Mouse (Mus musculus): ENCODE measurements around the gene Lims1.

GRCm38 (mm10) chr10:58388648-58389047 is 65.4 kb downstream of the Lims1 start:
- no peak for TF ChIP-seq CTCF (IDR thresholded peaks at IDR 0.05; ENCODE audit: control insufficient read depth, insufficient read depth, insufficient read length)
- no peak for TF ChIP-seq MAX (IDR thresholded peaks at IDR 0.05)
- TF ChIP-seq USF1 (IDR thresholded peaks at IDR 0.05; ENCODE audit: low read depth): no peak
